Mouse (Mus musculus): ENCODE results near the gene Arhgap22.

The Arhgap22 gene

DNA sequence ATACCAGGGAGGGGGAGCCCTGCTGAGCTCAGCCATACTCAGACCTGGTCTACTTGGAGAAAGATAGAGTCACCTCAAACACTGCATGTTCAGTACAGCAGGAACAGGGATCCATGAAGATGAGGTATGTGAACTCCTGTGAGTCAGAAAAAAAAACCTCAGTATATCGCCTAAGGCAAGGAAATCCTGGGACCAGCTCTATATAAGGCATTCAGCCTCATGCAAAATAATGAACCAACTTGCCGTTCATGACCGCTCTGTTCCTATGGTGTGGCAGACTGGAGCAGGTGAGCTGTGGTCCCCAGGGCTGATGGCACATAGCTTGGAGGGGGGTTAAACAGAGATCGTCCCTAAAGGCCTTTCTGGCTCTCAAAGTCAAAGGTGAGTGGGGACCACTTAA, 68.6 kb downstream of the Arhgap22 start:
- no peak for DNase-seq (ENCODE audit: low read depth)

DNA sequence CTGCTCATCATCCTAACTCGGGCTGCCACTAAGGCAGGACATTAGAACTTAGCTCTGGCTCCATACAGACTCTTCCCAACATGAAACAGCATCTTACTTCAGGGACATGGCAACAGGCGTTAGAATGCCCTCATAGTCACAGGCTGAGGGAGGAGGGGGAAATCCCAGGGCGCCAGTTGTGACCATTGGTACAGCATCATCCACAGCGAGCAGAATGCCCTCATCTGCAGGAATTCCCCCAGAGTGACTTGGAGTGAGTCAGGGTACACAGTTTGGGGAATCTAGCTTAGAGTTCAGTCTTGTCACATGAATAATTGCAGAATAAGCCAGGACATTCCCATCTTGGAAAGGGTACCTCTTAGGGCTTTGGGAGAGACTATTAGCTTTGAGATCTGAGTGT, 74.1 kb downstream of the Arhgap22 start:
- DNase-seq (ENCODE audit: low read depth): no peak

DNA sequence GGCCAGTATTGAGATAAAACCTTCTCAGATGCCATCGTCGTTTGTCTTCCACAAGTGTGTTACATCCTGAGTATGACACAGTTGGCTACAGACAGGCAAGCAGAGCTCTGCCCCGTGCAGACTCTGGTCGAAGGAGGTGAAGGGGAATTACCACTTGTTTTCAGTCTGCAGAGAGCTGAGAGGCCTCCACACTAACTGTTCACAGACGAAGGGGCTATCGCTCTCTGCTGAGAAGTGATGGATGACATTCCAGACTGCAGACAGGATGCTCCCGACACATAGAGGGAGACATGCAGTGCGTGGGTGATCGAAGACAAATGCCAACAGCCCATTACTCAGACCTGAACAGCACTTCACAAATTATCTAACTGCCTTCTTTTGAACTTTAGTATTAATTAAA, 76.2 kb downstream of the Arhgap22 start:
- no peak for DNase-seq (ENCODE audit: low read depth)

DNA sequence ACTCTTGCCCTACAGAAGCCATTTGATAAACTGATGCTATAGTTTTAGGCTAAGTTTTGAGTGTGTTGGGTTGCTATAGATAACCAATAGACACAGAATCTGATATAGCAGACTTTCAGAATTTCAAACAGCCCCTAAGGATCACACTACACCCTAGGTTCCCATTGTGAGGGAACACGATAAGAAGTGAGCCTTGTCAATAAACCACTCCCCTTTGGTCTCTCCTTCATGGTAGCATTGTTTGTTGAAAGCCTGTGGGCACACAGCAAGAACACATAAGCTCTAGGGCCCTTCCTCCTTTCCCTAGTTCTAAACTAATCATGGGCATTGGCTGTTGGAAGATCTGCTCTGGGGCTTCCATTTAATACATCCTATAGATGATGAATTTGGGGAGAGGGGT, 80.7 kb downstream of the Arhgap22 start:
- DNase-seq (ENCODE audit: low read depth): no peak

DNA sequence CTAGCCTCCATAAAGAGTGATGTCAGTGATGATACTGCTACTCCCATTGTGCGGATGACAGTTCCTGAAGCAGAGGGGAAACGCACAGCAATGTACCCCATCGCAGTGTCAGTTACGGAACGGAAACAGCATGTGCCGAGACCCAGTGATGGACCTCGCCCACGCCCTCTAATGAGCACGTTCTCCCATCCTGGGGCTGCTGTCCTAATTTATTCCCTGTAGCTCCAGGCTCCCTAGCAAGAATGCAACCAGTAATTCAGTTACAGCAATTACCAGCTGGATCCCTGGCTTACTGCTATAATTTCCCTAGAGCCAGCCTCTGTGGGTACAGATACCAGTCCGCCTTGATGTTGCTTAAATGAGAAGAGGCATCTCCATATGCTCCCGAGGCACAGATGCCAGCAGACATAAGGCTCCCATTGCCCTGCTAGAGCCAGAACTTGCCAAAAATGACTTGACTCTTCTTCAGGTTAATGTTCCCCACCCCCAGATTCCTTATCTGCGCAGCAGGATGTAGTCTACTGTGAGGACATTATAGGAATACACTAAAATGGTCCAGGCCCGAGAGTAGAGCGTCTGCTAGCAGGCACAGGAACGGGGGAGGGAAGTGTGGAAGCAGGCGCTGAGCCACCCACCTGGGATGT, 83.0 kb downstream of the Arhgap22 start:
- DNase-seq (ENCODE audit: low read depth): no peak

DNA sequence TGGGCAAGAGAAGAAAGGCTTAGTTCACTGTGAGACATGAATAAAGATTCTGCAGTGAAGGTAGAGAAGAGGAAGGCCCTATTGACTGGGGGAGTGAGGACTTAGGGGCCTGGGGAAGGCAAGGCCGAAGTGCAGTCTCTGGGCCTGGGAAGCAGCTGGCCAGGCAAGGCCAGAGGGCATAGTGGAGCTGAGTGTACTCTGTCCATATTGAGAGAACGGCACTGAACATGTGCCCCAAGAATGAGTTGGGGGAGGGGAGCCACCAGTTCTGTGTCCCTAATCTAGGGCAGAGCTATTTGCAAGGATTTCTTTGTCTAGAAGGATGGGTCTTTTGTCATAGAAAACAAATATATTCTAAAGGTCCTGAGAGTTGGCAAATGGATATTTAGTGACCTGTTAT, 86.8 kb downstream of the Arhgap22 start:
- DNase-seq (ENCODE audit: low read depth): no peak

DNA sequence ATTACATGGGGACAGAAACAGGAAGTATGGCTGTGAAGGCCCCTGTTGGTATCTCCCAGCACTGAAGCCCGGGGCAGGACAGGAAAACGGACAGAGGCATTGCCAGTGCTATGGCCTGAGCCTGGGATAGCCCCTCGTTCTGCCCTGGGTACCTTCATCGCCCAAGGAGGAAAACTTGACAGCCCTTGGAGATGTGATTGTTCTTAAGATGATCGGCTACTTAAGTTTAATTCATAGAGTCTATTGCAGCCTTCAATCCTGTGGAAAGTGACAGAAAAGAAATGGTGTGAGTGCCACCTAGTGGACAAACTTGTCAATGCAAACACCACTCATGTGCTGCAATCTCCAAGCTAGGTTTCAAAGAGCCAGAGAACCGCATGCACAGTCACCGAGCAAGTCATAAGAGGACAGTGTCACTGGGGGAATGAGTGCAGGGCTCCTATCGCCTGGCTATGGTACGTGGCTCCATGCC, 89.6 kb downstream of the Arhgap22 start:
- peak; percentile 79 for DNase-seq (ENCODE audit: low read depth)

DNA sequence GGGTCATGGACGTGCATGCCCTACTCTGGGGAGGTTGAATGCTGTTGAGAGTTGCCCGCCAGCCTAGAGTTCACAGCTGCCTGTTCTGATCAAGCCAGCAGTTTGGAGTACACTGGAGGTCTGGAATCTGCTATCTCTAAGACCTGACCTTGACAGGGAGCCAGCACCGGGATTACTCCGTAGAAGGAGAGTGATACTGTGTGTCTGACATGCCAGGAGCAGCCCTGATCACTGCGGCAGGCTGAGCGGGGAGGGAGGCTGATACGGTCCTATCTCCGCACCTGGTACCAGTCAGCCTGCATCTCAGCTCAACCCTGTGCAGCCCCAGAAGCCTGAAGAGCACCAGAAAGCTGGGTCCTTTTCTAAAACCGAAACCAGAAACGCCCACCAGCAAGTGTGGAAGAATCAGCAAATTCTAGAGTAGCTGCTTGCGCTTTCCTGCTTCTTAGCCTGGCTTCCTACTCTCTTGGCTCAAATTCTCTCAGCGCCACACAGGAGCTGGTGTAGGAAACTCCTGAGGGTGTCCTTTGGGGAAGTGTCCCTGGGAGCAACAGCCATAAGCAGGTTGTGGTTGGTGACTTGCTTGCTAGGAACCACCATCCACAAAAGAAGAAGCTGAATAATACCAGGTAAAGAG, 91.9 kb downstream of the Arhgap22 start:
- no peak for DNase-seq (ENCODE audit: low read depth)

DNA sequence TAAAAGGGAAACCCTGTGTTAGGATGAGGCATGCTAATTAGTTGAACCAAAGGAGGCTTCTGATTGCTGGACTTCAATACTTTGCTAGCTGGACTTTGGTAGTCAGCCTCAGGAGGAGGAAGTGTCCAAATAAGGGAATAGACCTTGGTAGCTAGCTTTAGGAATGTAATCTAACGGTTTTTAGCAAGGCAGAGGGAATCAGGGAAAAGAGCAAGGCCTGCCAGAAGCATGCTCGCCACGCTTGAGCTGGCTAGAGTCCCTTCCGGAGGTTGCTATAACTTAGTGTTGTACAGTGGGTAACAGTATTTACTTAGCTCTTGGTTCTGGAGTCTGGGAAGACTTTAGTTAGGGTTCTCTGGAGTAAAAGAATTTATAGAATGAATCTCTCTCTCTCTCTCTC, 96.9 kb downstream of the Arhgap22 start:
- DNase-seq (ENCODE audit: low read depth): no peak

DNA sequence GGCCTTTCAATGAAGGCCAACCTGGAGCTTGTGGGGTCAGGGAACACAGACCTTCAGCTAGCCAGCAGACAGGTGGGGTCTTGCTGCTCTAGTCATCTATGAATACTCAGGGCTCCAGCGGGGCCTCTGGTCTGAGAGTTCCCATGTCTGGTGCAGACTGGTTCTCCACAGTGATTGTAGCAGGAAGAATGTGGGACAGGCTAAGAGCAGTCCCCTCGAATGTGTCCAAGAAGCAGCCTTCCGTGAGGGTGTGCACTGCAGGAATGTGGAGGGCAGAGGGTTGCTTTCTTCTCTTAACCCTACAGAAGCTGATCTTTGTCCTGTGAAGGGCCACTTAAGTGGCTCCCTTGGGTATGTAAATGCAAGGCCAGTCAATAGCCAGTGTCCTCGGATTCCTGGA, 98.5 kb downstream of the Arhgap22 start:
- no peak for DNase-seq (ENCODE audit: low read depth)

DNA sequence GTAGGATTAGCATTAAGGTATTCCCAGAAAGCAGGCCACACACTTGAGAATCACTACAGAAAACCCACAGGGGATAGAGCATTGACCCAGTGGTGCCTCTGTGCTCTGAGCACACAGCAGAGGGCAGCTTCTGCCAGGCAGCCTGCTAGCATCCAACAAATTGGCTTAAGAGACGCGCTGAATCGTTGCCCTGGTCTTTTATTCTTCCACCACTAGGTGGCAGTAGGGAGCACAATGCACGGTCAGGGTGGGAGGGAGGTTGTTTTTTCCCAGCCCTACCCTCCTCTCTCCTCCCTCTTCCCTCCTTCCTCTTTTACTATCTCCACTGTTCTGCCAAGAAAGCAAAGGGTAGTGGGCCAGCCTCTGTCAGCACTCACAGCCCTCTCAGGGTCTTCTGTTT, 99.8 kb downstream of the Arhgap22 start:
- DNase-seq (ENCODE audit: low read depth): peak; percentile 72

DNA sequence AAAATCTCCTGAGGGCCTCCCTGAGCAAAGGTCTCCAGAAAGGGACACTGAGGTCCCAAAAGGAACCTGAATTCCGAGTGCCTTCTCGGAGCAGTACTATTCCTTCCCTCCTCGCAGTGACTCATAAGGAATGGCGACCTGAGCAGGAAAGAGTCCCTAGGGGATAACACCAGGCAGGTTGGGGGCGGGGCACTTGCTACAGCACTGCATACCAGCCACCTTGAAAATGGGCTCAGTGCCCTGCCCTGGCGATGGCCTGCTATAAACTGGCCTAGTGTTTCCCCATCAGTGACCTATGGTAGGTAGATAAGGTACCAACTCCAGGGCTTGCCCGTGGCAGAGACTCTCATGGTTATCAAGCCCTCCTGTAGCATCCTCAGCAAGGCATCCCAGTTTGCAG, 100.3 kb downstream of the Arhgap22 start:
- DNase-seq (ENCODE audit: low read depth): no peak

DNA sequence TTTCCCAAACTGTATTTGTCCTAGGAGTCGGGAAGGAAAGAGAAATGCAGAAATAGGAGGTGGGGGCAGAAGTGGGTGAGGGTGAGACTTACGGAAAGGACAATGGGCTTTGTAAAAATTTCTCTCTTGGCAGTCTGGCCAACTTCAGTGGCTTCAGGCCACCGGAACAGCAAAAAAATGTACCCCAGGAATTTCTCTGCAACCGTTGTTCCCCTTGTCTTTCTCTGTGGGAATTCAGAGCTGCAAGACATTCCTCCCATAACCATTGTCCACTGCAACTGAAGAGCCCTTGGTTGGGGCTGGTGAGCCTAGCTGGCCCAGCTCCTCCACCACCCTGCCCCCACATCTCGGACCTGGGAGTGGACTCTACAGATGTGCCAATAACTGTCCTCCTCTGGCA, 101.3 kb downstream of the Arhgap22 start:
- DNase-seq (ENCODE audit: low read depth): no peak

DNA sequence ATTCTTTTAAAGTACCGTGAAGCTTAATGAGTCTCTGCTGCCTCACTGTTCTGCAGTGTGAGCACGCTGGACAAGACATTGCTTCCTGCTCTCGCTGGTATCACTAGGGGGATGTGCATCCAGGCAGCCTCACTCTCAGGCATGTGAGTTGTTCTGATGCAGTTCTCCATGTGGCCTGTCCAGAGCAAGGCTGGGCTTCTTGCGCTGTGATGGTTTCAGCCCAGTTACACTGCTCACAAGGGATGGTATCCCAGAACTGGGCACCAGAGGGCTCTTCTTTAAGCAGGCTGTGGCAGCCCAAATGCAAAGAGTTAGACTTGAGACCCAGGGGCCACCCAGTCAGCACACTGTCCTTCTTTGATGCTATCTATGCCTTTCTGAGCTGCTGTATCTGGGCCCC, 101.9 kb downstream of the Arhgap22 start:
- DNase-seq (ENCODE audit: low read depth): no peak

DNA sequence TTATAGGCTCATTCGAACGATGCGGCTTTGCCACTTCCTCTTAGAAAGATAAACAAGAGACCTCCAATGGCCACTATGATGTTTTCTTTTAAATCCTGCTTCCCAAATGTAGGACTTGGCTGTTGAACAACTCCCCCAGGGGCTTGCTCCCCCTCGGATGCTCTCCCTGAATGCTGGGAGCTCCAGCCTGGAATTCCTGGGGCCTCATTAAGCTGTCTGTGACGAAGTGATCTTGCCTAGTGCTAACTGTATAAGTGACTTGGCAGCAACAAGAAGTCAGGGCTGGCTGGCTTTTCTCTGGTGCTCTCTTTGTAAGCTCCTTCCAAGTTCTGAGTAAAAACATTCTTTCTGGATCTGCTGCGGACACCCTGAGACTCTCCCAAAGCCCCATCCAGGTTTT, 104.1 kb downstream of the Arhgap22 start:
- DNase-seq (ENCODE audit: low read depth): no peak

DNA sequence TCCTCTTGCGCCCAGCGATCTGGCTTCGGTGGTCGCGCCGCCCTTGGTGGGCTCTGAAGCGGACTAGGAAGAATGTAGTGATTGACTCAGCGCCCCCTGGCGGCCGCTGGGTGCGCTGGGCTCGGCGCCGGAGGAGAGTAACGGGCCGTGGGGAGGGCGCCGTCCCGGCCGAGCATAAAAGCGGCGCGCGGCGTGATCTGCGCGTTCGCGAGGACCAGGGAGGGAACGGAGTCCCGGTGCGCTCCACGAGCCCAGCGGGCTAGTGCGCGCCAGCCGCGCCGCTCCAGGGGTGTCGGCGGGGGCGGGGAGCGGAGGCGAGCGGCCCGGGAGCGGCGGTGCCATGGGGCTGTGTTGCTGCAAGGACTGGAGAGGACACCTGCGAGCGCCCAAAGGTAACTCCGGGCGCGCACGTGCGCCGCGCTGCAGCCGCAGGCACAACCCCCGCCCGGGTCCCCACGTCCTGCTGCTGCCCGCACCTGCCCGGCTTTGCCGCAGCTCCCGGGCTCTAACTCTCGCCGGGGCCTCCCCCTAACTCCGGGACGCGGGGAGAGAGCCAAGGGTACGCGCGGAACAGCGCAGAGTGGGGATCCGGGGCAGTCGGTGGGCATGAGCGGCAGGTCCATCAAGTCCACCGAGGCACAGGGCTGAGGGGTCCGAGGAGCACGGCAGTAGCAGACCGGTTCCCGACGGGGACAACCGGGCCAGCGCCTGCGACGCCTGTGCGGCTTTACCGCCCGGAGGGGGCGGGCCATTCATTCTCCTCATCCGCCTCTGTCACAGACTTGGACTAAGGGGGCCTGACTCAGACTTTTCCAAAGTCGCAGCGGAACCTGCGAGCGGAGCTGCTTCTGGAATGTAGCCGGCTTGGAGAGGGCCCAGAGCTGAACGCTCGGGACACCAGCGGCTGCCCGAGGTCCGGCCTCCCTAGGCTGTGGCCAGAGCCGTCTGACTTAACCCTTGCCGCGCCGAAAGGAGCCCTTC, 106.0 kb downstream of the Arhgap22 start:
- DNase-seq (ENCODE audit: low read depth): peak; percentile 67

DNA sequence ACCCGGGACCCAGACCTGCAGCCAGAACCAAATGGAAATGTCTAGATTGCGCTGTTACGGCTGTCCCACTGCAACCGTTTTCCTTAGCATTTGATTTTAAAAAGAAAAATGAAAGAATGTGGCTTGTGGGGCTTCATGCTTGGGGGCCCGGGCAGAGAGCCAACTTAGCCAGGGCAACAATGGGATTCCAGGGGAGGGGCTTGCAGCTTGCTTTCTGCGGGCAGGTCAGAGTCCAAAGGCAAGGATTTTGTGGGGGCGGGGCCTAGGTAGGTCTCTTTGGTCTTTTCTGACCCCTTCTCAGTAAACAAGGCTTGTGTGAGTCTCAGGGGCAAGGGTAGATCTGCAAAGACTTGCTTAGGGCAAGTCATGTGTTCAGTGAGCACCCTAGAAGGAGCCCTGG, 107.0 kb downstream of the Arhgap22 start:
- no peak for DNase-seq (ENCODE audit: low read depth)

DNA sequence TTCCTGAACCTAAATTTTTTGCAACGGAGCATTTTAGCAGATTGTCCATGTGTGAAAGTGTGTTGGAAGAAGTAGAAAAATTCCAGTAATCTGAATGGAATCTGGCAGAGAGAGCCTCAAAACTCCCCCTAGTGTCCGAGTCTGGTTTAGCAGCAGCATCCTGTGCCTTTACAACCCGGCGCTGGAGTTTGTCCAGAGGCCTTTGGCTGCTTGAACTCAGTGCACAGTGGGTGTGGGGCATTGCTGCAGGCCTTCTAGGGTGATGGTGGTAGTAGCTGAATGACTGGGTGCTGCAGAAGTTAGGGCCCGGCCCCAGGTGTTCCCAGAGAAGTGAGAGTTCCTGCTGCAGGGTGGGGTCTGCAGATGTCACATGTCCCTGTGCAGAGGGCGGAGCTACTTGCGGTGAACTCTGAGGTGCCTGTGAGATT, 108.8 kb downstream of the Arhgap22 start:
- DNase-seq (ENCODE audit: low read depth): peak; percentile 65

DNA sequence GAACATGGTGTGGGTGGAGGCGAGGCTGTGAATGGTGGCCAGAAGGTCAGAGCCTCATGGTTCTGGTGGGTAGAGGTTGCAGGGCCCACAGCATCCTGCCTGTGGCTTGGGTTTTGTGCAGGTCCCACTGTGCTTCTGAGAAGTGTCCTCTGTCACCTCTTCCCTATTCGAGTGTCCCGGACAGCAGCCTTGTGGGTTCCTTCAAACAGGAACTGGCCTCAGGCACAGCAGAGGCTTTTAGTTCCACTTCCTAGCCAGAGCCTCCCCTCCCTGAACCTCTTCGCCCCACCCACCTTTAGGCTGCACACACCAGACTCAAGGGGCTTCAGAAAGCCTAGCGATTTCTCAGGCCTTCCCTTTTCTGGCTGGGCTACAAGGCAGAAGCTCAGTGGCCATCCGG, 110.7 kb downstream of the Arhgap22 start:
- DNase-seq (ENCODE audit: low read depth): no peak

DNA sequence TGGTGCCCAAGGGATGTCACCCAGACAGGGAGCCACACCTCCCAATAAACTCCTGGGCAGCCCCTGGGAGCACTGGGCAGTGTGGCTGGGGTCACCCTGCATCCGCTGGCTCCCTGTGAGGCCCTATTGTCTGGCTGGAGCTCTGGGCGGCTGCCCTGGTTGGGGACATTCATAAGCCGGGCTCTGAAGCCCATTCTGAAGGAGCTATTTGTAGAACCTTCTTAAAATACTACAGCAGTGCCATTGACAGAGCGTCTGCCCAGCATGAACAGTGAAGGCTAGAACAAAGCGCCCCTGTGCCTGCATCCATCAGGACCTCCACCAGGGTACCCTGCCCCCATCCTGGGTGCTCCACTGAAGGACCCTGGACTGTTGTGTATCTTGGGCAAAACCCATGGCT, 114.5 kb downstream of the Arhgap22 start:
- DNase-seq (ENCODE audit: low read depth): no peak

DNA sequence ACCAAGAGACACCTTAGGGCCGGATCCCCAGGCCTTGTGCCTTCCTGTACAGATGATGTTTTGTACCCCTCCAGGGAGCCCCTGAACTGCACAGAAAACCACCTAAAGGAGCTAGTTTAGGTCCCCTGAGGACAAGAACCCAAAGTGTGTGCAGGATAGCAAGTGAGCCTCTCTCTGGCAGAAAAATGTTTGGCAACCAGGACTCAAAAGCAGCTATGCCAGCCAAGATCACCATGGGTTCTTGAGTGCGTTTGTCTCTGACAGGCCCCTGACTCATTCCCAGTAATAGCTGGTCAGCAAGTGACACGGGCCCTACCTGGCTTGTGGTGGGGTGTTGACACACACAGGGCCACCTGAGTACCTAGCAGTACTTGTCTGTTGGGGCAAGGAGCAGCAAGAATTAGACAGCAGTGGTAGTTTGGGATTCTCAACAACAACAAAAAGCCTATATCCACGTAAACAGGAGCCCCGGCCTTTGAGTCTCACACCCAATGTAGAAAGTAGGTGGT, 115.5 kb downstream of the Arhgap22 start:
- DNase-seq (ENCODE audit: low read depth): no peak

DNA sequence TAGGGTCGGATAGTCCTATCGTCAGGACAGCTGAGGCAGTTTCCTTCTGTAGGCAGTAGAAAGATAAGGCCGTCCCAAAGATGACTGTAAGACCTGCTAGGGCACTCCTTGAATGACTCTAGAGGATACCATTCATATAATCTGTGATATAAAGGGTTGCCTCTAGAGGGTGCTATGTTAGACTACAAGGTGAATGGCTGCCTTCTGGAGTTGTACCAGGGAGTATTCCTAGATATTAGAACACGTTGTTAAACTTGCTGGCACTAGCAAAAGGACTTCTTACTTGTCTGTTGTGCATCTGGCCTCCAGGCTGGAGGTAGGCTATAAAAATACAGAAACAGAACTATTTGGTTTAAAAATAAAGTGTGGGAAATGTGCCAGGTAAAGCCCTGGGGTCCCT, 117.2 kb downstream of the Arhgap22 start:
- DNase-seq (ENCODE audit: low read depth): no peak

DNA sequence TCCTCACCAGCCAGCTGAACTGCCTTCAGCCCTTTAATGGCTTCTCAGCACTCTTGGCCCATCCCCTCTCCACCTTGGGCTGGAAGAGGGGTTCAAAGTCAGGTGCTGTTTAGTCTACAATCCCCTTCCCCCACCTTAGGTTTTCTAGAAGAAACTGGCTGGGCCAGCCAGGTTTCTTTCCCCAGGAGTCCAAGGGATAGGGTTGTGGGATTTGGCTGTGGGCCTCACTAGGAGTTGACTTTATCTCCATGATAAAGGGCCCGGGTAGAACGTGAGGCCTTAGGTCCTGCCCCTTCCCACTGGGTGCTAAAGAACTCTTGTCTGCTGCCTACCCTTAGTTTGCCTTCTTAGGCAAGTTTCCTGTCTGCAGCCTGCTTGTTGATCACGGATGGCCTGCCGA, 117.8 kb downstream of the Arhgap22 start:
- no peak for DNase-seq (ENCODE audit: low read depth)
